Mouse (Mus musculus) liver, embryonic 15.5 days (tissue): ENCODE measurements around the gene Mgrn1. TPM values are rescaled to one million over a fixed set of nuclear protein-coding genes. Genes with fewer than 3 reads are reported as not detected.

Source experiments
- ATAC-seq: fragments of 200-750 bp; cut with Nextera tagmentation; 2 replicates; pipeline ENCODE4 v1.8.0; 2017; ENCODE audit warnings: moderate number of reproducible peaks, mild to moderate bottlenecking, moderate library complexity; ENCODE audit not compliant: insufficient read depth
- H3K27ac ChIP-seq: fragments of 300-500 bp; sonication (generic); replicated peaks from 2 replicates; pipeline ENCODE4 v1.5.1; 2015; ENCODE audit warnings: mild to moderate bottlenecking, inconsistent platforms
- H3K27me3 ChIP-seq: fragments of 300-500 bp; sonication (generic); 2 replicates; pipeline ENCODE4 v1.6.1; 2015; ENCODE audit warnings: mild to moderate bottlenecking, inconsistent platforms
- H3K36me3 ChIP-seq: fragments of 300-500 bp; sonication (generic); replicated peaks from 2 replicates; pipeline ENCODE4 v1.6.1; 2015; ENCODE audit warnings: moderate library complexity, mild to moderate bottlenecking, inconsistent platforms
- H3K4me1 ChIP-seq: fragments of 300-500 bp; sonication (generic); replicated peaks from 2 replicates; pipeline ENCODE4 v1.6.1; 2015; ENCODE audit warnings: inconsistent platforms
- H3K4me2 ChIP-seq: fragments of 300-500 bp; sonication (generic); 2 replicates; pipeline ENCODE4 v1.6.1; 2015; ENCODE audit warnings: moderate library complexity, mild to moderate bottlenecking, inconsistent platforms
- H3K4me3 ChIP-seq: fragments of 300-500 bp; sonication (generic); replicated peaks from 2 replicates; pipeline ENCODE4 v1.5.1; 2015; ENCODE audit warnings: mild to moderate bottlenecking, inconsistent platforms
- H3K9ac ChIP-seq: fragments of 300-500 bp; sonication (generic); 2 replicates; pipeline ENCODE4 v1.6.1; 2015; ENCODE audit warnings: moderate library complexity, mild to moderate bottlenecking, inconsistent platforms
- H3K9me3 ChIP-seq: fragments of 300-500 bp; sonication (generic); replicated peaks from 2 replicates; pipeline ENCODE4 v1.6.1; 2016; ENCODE audit warnings: inconsistent platforms
- WGBS: fragments of 180-500 bp; shearing (Covaris S2); methylation state at CpG from one replicate; pipeline ENCODE4 v1.1.7; 2015; ENCODE audit warnings: mixed read lengths; ENCODE audit not compliant: insufficient replicate concordance; 5-methylcytosine and 5-hydroxymethylcytosine counted together
- polyA plus RNA-seq: library from polyadenylated mRNA; unstranded; fragments of >200 nt; fragmentation: Nextera tagmentation; extraction: Ambion mirVana; gene quantifications from 2 replicates; pipeline ENCODE4 v1.2.1, GENCODE M21; 2015

Mgrn1 gene
- polyA plus RNA-seq, 1 experiment from 2014 or later, result 25.4 TPM

GRCm38 (mm10) chr16:4943431-4943830, 57.4 kb downstream of the Mgrn1 start:
- Histone ChIP-seq H3K9ac (no peak overlapping the region), H3K27ac (no peak overlapping the region), H3K27me3 (no peaks in the 10 kb centered on the region), H3K9me3 (no peaks in the 10 kb centered on the region), H3K4me1 (peaks cover 27% of the 10 kb centered on the region), H3K4me2 (no peak overlapping the region), H3K36me3 (peaks cover 51% of the 10 kb centered on the region), H3K4me3 (no peak overlapping the region)
- WGBS, result 78% methylated on average over 3 of the region's 3 CpGs
- ATAC-seq, result no peak

- H3K27ac ChIP-seq, result 0 out of 2 replicates have a peak overlapping the region, but pooled peaks have one; percentile 16
- H3K4me1 ChIP-seq, result peaks cover 9% of the 10 kb centered on the region; the same call in 1 of the 2 replicates
- no peak for ATAC-seq
- peaks cover 59% of the 10 kb centered on the region for H3K36me3 ChIP-seq
- H3K9me3 ChIP-seq, result no peaks in the 10 kb centered on the region
- H3K4me2 ChIP-seq, result no peak overlapping the region
- no peak overlapping the region for H3K9ac ChIP-seq
- H3K27me3 ChIP-seq, result no peaks in the 10 kb centered on the region
- 63% methylated on average over 4 of the region's 4 CpGs for WGBS
- H3K4me3 ChIP-seq, result no peak overlapping the region
These were observed 59.4 kb downstream of the Mgrn1 start for GRCm38 (mm10) chr16:4945415-4945814.

- 68% methylated on average over 3 of the region's 3 CpGs for WGBS
- peaks cover 59% of the 10 kb centered on the region for H3K36me3 ChIP-seq
- no peak overlapping the region for H3K27ac ChIP-seq
- no peak for ATAC-seq
- H3K9me3 ChIP-seq, result no peaks in the 10 kb centered on the region
- H3K27me3 ChIP-seq, result no peaks in the 10 kb centered on the region
- peak overlapping the region; percentile 47 for H3K4me2 ChIP-seq
- H3K4me3 ChIP-seq, result no peak overlapping the region
- H3K9ac ChIP-seq, result no peak overlapping the region
- H3K4me1 ChIP-seq, result peaks cover 6% of the 10 kb centered on the region; the same call in 1 of the 2 replicates
These were observed 60.1 kb downstream of the Mgrn1 start for GRCm38 (mm10) chr16:4946155-4946554.

- Histone ChIP-seq H3K27ac (peak overlapping the region; percentile 56), H3K4me2 (peak overlapping the region; percentile 47; the same call in 1 of the 2 replicates)
These were observed 61.3 kb downstream of the Mgrn1 start for GRCm38 (mm10) chr16:4947378-4947777.

GRCm38 (mm10) chr16:4956609-4957008, 70.6 kb downstream of the Mgrn1 start:
- Histone ChIP-seq H3K36me3 (peaks cover 49% of the 10 kb centered on the region), H3K9me3 (no peaks in the 10 kb centered on the region), H3K27me3 (no peaks in the 10 kb centered on the region), H3K4me2 (no peak overlapping the region), H3K4me1 (no peaks in the 10 kb centered on the region), H3K27ac (no peak overlapping the region), H3K9ac (no peak overlapping the region), H3K4me3 (no peak overlapping the region)
- ATAC-seq, result no peak
- WGBS, result 84% methylated on average over 3 of the region's 3 CpGs

More at GRCm38 (mm10) chr16:4947378-4947777, 61.3 kb downstream of the Mgrn1 start:
- Histone ChIP-seq H3K36me3 (peaks cover 54% of the 10 kb centered on the region), H3K4me3 (peak overlapping the region; percentile 23), H3K9ac (no peak overlapping the region), H3K4me1 (peaks cover 6% of the 10 kb centered on the region; the same call in 1 of the 2 replicates), H3K9me3 (no peaks in the 10 kb centered on the region), H3K27me3 (no peaks in the 10 kb centered on the region)
- peak; percentile 38; the same call in 1 of the 2 replicates for ATAC-seq
- 73% methylated on average over 4 of the region's 4 CpGs for WGBS

GRCm38 (mm10) chr16:4957446-4957845, 71.4 kb downstream of the Mgrn1 start:
- 65% methylated on average over 3 of the region's 3 CpGs for WGBS
- Histone ChIP-seq H3K4me1 (peaks cover 4% of the 10 kb centered on the region; the same call in 1 of the 2 replicates), H3K9me3 (no peaks in the 10 kb centered on the region), H3K27me3 (no peaks in the 10 kb centered on the region), H3K4me2 (no peak overlapping the region), H3K4me3 (no peak overlapping the region), H3K36me3 (peaks cover 44% of the 10 kb centered on the region), H3K27ac (no peak overlapping the region), H3K9ac (no peak overlapping the region)
- no peak for ATAC-seq

- ATAC-seq, result no peak
These were observed 74.2 kb downstream of the Mgrn1 start for GRCm38 (mm10) chr16:4960260-4960659.

GRCm38 (mm10) chr16:4963346-4963745, 77.3 kb downstream of the Mgrn1 start:
- H3K27ac ChIP-seq, result peak overlapping the region; percentile 94; the same call in 1 of the 2 replicates
- H3K36me3 ChIP-seq, result no peaks in the 10 kb centered on the region
- peaks cover 24% of the 10 kb centered on the region for H3K4me1 ChIP-seq
- H3K9me3 ChIP-seq, result no peaks in the 10 kb centered on the region
- H3K27me3 ChIP-seq, result no peaks in the 10 kb centered on the region
- peak overlapping the region; percentile 91 for H3K4me3 ChIP-seq
- WGBS, result 30% methylated on average over 9 of the region's 9 CpGs
- peak overlapping the region; percentile 93 for H3K9ac ChIP-seq
- ATAC-seq, result no peak
- H3K4me2 ChIP-seq, result peak overlapping the region; percentile 85

More at GRCm38 (mm10) chr16:4960260-4960659, 74.2 kb downstream of the Mgrn1 start:
- peaks cover 18% of the 10 kb centered on the region for H3K36me3 ChIP-seq
- no peak overlapping the region for H3K27ac ChIP-seq
- H3K4me1 ChIP-seq, result peaks cover 21% of the 10 kb centered on the region
- 62% methylated on average over 8 of the region's 8 CpGs for WGBS
- no peak overlapping the region for H3K4me3 ChIP-seq
- no peaks in the 10 kb centered on the region for H3K27me3 ChIP-seq
- no peaks in the 10 kb centered on the region for H3K9me3 ChIP-seq
- no peak overlapping the region for H3K4me2 ChIP-seq
- H3K9ac ChIP-seq, result no peak overlapping the region; the same call in 1 of the 2 replicates

GRCm38 (mm10) chr16:4963797-4964709, 78.0 kb downstream of the Mgrn1 start, which contains the start of gene Anks3:
Gene Anks3 (minus strand): TSS chr16:4964205.
- peaks cover 24% of the 10 kb centered on the region for H3K4me1 ChIP-seq
- no peaks in the 10 kb centered on the region for H3K9me3 ChIP-seq
- peak within 1 kb of the TSS; percentile 91 for H3K4me3 ChIP-seq
- peak within 1 kb of the TSS; percentile 85 for H3K4me2 ChIP-seq
- under 1% methylated on average over 71 of the region's 76 CpGs for WGBS
- H3K36me3 ChIP-seq, result no peaks in the 10 kb centered on the region
- H3K27ac ChIP-seq, result peak within 1 kb of the TSS; percentile 94
- peak within 1 kb of the TSS; percentile 93 for H3K9ac ChIP-seq
- ATAC-seq, result peak; percentile 98
- H3K27me3 ChIP-seq, result no peaks in the 10 kb centered on the region

GRCm38 (mm10) chr16:4964731-4965391, 78.8 kb downstream of the Mgrn1 start:
- Histone ChIP-seq H3K4me2 (peak overlapping the region; percentile 85), H3K27me3 (no peaks in the 10 kb centered on the region), H3K4me3 (peak overlapping the region; percentile 91), H3K27ac (peak overlapping the region; percentile 94), H3K9me3 (no peaks in the 10 kb centered on the region), H3K9ac (peak overlapping the region; percentile 93), H3K36me3 (no peaks in the 10 kb centered on the region), H3K4me1 (peaks cover 24% of the 10 kb centered on the region)
- ATAC-seq, result no peak
- WGBS, result 13% methylated on average over 13 of the region's 13 CpGs
